Mouse (Mus musculus) ES-E14 (cell line): ENCODE results near the gene Polr2h. TPM values are rescaled to one million over a fixed set of nuclear protein-coding genes. Genes with fewer than 3 reads are reported as not detected.

Experiments
- DNase-seq: peaks from one replicate; pipeline ENCODE4 v3.0.0-alpha.2; 2013; ENCODE audit warnings: low read depth, low spot score
- H3K27ac ChIP-seq: 2 replicates; pipeline ENCODE4 v1.5.1; 2012; ENCODE audit warnings: low read depth, mild to moderate bottlenecking, low read length, moderate library complexity, mixed read lengths; ENCODE audit not compliant: poor library complexity, insufficient read depth, severe bottlenecking
- H3K36me3 ChIP-seq: 2 replicates; pipeline ENCODE4 v1.6.1; 2012; ENCODE audit warnings: mild to moderate bottlenecking, low read length, moderate library complexity, mixed read lengths; ENCODE audit not compliant: control insufficient read depth, poor library complexity, insufficient read depth, severe bottlenecking
- H3K4me1 ChIP-seq, 2 experiments: fragments of 150-350 bp in 1 of 2; sonication (generic) in 1 of 2; 2 replicates each; pipeline ENCODE4 v1.6.1; 2012; ENCODE audit warnings: low read length in 2 of 2, mild to moderate bottlenecking in 1 of 2, mixed read lengths in 1 of 2; ENCODE audit not compliant: control insufficient read depth in 2 of 2, insufficient read depth in 2 of 2, poor library complexity in 1 of 2
- H3K4me3 ChIP-seq, 2 experiments: fragments of 150-350 bp in 1 of 2; sonication (generic) in 1 of 2; 2 replicates each; pipeline ENCODE4 v1.5.1; 2012; ENCODE audit warnings: low read length in 2 of 2, low read depth in 1 of 2, mild to moderate bottlenecking in 1 of 2, mixed read lengths in 1 of 2; ENCODE audit not compliant: insufficient read depth in 1 of 2, poor library complexity in 1 of 2, severe bottlenecking in 1 of 2
- H3K9ac ChIP-seq: 2 replicates; pipeline ENCODE4 v1.6.1; 2012; ENCODE audit warnings: low read depth, mild to moderate bottlenecking, low read length, mixed read lengths; ENCODE audit not compliant: poor library complexity, insufficient read depth, severe bottlenecking
- H3K9me3 ChIP-seq: fragments of 150-350 bp; sonication (generic); 2 replicates; pipeline ENCODE4 v1.6.1; 2012; ENCODE audit warnings: low read depth, mild to moderate bottlenecking, low read length; ENCODE audit not compliant: control insufficient read depth, insufficient read depth
- CHD2 ChIP-seq: IDR thresholded peaks from 2 replicates; pipeline ENCODE4 v1.6.1; 2014; ENCODE audit warnings: mild to moderate bottlenecking, low read depth, low read length, inconsistent platforms
- HCFC1 ChIP-seq: IDR thresholded peaks from 2 replicates; pipeline ENCODE4 v1.6.1; 2012; ENCODE audit warnings: low read length, inconsistent platforms, borderline replicate concordance; ENCODE audit not compliant: insufficient read depth
- MAFK ChIP-seq: IDR thresholded peaks from 2 replicates; pipeline ENCODE4 v1.6.1; 2014; ENCODE audit warnings: mild to moderate bottlenecking, low read depth, low read length, inconsistent platforms; ENCODE audit not compliant: insufficient read depth
- ZC3H11A ChIP-seq: IDR thresholded peaks from 2 replicates; pipeline ENCODE4 v1.6.1; 2012; ENCODE audit warnings: low read depth, mild to moderate bottlenecking, inconsistent platforms, low read length, borderline replicate concordance
- ZNF384 ChIP-seq: IDR thresholded peaks from 2 replicates; pipeline ENCODE4 v1.6.1; 2012; ENCODE audit warnings: low read depth, low read length, inconsistent platforms
- in situ Hi-C, 2 experiments: fragments of 600-800 bp; cut with MboI; formaldehyde crosslinking; loops; one replicate each; pipeline ENCODE4 v1.15.1; 2025; ENCODE audit warnings: low sequenced_read_pairs in 2 of 2, inconsistent platforms in 1 of 2; ENCODE audit not compliant: unreplicated experiment in 2 of 2
- total RNA-seq: library from RNA; depleted of rRNA; stranded (reverse); fragments of 300-350 nt; gene quantifications from 2 replicates; pipeline ENCODE4 v1.2.3, GENCODE M21; 2012

Gene Polr2h
- total RNA-seq, 1 experiment = 125 TPM

DNA sequence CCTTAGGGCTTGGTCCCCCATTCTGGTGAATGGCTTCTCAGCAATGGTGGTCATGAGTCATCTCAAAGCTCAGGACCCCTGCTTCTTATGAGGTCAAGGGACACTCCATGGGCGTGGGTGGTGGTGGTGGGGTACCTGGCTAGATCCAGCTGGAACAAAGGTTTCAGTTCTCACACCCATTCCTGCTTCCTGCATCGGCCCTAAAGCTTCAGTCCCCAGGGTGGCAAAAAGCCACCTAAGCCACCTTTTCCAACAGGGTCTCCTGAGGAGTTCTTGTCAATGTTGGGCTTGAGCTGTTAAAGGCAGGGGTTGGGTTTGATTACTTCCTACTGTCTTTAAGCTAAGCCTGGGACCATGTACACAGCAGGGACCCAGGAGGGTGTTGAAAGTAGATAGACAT lies 2.3 kb upstream of the Polr2h start:
- Histone ChIP-seq H3K36me3 (peaks cover 31% of the 10 kb centered on the region), H3K4me1 (peaks cover 2 to 19% of the 10 kb centered on the region in 2 experiments; a peak in 3 of 4 replicates), H3K9ac (peak overlapping the region; percentile 75; the same call in 1 of the 2 replicates), H3K9me3 (no peaks in the 10 kb centered on the region), H3K27ac (no peak overlapping the region), H3K4me3 (peak overlapping the region; percentile 87 to 88)
- in situ Hi-C loops = no loop called here
- TF ChIP-seq MAFK (no peak), CHD2 (no peak), ZNF384 (no peak), HCFC1 (no peak), ZC3H11A (no peak)
- no peak for DNase-seq

DNA sequence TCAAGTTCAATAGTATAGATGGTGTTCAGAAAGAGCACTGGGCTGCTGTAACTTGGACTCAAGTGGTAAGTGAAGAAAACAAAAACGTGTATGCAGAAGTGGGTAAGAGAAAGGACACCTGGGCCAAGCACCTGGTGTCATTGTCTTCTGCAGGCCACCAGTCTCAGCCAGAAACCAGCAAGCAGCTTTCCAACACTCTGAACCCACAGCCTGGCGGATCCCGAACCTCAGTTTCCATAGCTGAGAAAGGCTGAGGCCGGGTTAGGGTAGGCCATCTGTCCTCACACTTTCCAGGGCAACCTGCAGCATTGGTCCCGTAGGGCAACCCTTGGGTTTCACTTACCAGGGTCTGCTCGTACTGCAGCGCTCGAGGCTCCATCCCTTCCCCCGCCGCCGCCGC lies 1.9 kb upstream of the Polr2h start:
- H3K4me1 ChIP-seq = peaks cover 2 to 22% of the 10 kb centered on the region in 2 experiments; a peak in 3 of 4 replicates

DNA sequence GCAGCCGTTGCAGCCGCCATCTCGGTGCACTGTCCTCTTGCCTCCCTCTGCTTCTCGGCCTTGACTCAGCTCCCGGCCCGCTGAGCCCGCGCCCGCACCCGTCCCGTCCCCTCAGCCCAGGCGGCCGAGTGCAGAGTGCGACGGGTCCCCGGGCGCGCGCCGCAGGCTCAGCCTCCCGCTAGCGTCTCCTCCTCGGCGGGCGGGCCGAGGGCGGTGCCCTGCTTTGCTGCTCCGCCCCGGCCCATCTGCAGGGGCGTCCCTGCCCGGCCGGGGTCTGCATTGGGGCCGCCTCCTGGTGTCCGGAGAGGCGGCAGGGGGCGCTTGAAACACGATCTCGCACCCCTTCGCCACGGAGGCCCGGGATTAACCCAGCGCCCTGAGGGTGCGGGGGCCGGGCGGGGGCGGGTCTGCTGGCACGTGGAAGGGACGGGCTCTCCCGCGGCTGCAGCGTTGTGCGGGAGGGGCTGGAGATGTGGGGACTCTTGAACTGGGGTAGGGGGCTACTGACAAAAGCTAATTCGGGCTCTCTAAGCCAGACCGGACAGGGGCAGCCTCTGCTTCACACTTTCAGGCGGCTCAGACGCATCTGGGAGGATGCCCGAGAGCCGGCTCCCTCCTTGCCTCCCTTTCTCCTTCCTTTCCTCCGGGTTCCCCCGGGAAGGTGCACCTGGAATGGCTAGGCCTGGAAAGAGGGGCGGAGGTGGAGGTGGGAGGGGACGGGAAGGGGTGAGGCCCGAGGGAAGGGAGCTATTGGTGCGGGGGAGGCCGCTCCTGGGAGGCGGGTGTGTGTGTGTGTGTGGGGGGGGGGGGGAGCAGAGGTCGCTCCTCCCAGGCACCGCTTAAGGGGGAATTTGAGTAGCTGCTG lies 1.3 kb upstream of the Polr2h start:
- H3K27ac ChIP-seq = peak overlapping the region; percentile 79
- no peak for TF ChIP-seq CHD2
- TF ChIP-seq HCFC1 = no peak
- TF ChIP-seq ZNF384 = no peak
- no peak for TF ChIP-seq ZC3H11A
- TF ChIP-seq MAFK = no peak
- H3K9ac ChIP-seq = peak overlapping the region; percentile 75
- peak overlapping the region; percentile 87 to 88 for H3K4me3 ChIP-seq
- peaks cover 2 to 22% of the 10 kb centered on the region in 2 experiments; a peak in 3 of 4 replicates for H3K4me1 ChIP-seq
- no peaks in the 10 kb centered on the region for H3K9me3 ChIP-seq
- H3K36me3 ChIP-seq = peaks cover 29% of the 10 kb centered on the region
- no peak for DNase-seq
- in situ Hi-C loops = no loop called here

More for the DNA sequence above, 1.9 kb upstream of the Polr2h start:
- H3K4me3 ChIP-seq = peak overlapping the region; percentile 87 to 88
- H3K9ac ChIP-seq = peak overlapping the region; percentile 75
- H3K9me3 ChIP-seq = no peaks in the 10 kb centered on the region
- peaks cover 29% of the 10 kb centered on the region for H3K36me3 ChIP-seq
- no peak for DNase-seq
- 0 out of 2 replicates have a peak overlapping the region, but pooled peaks have one; percentile 33 for H3K27ac ChIP-seq
- TF ChIP-seq MAFK (no peak), HCFC1 (no peak), ZC3H11A (no peak), ZNF384 (no peak), CHD2 (no peak)
- in situ Hi-C loops = no loop called here

DNA sequence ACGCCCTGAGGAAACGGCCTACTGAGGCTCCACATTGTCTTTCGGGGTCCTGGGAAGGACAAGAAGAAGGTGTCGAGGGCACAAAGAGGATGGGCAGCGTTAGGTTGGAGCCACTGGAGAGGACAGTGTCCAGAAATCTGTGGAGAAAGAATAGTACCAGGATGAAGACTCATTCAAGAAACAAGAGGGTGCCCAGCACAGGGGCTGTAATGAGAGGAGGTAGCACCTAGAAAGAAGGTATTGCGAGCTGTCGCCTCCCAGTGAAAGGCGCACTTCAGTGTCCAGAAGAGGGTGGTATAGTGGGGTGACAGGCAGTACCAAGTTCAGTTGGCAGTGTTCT lies 654 bp upstream of the Polr2h start:
- Histone ChIP-seq H3K4me3 (peak overlapping the region; percentile 87 to 88), H3K36me3 (peaks cover 27% of the 10 kb centered on the region), H3K9me3 (no peaks in the 10 kb centered on the region), H3K27ac (peak overlapping the region; percentile 79), H3K9ac (peak overlapping the region; percentile 66), H3K4me1 (peaks cover 2 to 22% of the 10 kb centered on the region in 2 experiments; a peak in 3 of 4 replicates)
- in situ Hi-C loops = no loop called here
- TF ChIP-seq HCFC1 = no peak
- no peak for TF ChIP-seq ZNF384
- TF ChIP-seq CHD2 = no peak
- TF ChIP-seq ZC3H11A = no peak
- TF ChIP-seq MAFK = no peak
- DNase-seq = no peak
